Mouse (Mus musculus) neural tube, embryonic 12.5 days (tissue): Measurements from ENCODE around the gene Rps26. TPM values are rescaled to one million over a fixed set of nuclear protein-coding genes. Genes with fewer than 3 reads are reported as not detected.
A peak's percentile ranks its signal among the peaks of the same experiment; 100 is the strongest.

Source experiments
- ATAC-seq: fragments of 200-750 bp; cut with Nextera tagmentation; 2 replicates; pipeline ENCODE4 v1.8.0; 2017; ENCODE audit warnings: low read depth, mild to moderate bottlenecking, moderate TSS enrichment, moderate library complexity; ENCODE audit not compliant: low FRiP score
- H3K27ac ChIP-seq: fragments of 300-500 bp; sonication (generic); 2 replicates; pipeline ENCODE4 v1.5.1; 2016
- H3K27me3 ChIP-seq: fragments of 300-500 bp; sonication (generic); replicated peaks from 2 replicates; pipeline ENCODE4 v1.6.1; 2016; ENCODE audit warnings: mild to moderate bottlenecking
- H3K36me3 ChIP-seq: fragments of 300-500 bp; sonication (generic); 2 replicates; pipeline ENCODE4 v1.6.1; 2016; ENCODE audit warnings: mild to moderate bottlenecking
- H3K4me1 ChIP-seq: fragments of 300-500 bp; sonication (generic); 2 replicates; pipeline ENCODE4 v1.6.1; 2016
- H3K4me2 ChIP-seq: fragments of 300-500 bp; sonication (generic); replicated peaks from 2 replicates; pipeline ENCODE4 v1.6.1; 2016; ENCODE audit warnings: mild to moderate bottlenecking
- H3K4me3 ChIP-seq: fragments of 300-500 bp; sonication (generic); 2 replicates; pipeline ENCODE4 v1.5.1; 2016
- H3K9ac ChIP-seq: fragments of 300-500 bp; sonication (generic); 2 replicates; pipeline ENCODE4 v1.6.1; 2016; ENCODE audit warnings: mild to moderate bottlenecking
- H3K9me3 ChIP-seq: fragments of 300-500 bp; sonication (generic); 2 replicates; pipeline ENCODE4 v1.6.1; 2016; ENCODE audit warnings: mild to moderate bottlenecking
- WGBS: fragments of 180-500 bp; shearing (Covaris S2); methylation state at CpG from one replicate; pipeline ENCODE4 v1.1.7; 2016; 5-methylcytosine and 5-hydroxymethylcytosine counted together
- polyA plus RNA-seq: library from polyadenylated mRNA; unstranded; fragments of >200 nt; fragmentation: Nextera tagmentation; extraction: Ambion mirVana; gene quantifications from 2 replicates; pipeline ENCODE4 v1.2.1, GENCODE M21; 2016

Rps26 gene
- polyA plus RNA-seq: 471 and 498 TPM in 2 replicates

- H3K4me2 ChIP-seq: peak within 1 kb of the TSS; percentile 80
- H3K4me1 ChIP-seq: peaks cover 9% of the 10 kb centered on the region
- ATAC-seq: peak; percentile 97
- peak within 1 kb of the TSS; percentile 82 for H3K4me3 ChIP-seq
- no peaks in the 10 kb centered on the region for H3K9me3 ChIP-seq
- H3K27me3 ChIP-seq: no peaks in the 10 kb centered on the region
- H3K9ac ChIP-seq: peak within 1 kb of the TSS; percentile 88
- H3K36me3 ChIP-seq: peaks cover 26% of the 10 kb centered on the region
- WGBS: under 1% methylated on average over 40 of the region's 40 CpGs
- H3K27ac ChIP-seq: no peak within 1 kb of the TSS
These were observed at the start of gene Rps26 for GRCm38 (mm10) chr10:128626311-128627310. Gene Rps26, minus strand, starts transcription at chr10:128626747.

- Histone ChIP-seq H3K9ac (peak overlapping the region; percentile 69), H3K27me3 (no peaks in the 10 kb centered on the region), H3K4me1 (peaks cover 16% of the 10 kb centered on the region; the same call in 1 of the 2 replicates), H3K4me3 (peak overlapping the region; percentile 67), H3K36me3 (peaks cover 8% of the 10 kb centered on the region), H3K9me3 (no peaks in the 10 kb centered on the region), H3K4me2 (peak overlapping the region; percentile 94), H3K27ac (0 out of 2 replicates have a peak overlapping the region, but pooled peaks have one; percentile 42)
- 3% methylated on average over 9 of the region's 9 CpGs for WGBS
- no peak for ATAC-seq
These were observed 48.0 kb upstream of the Rps26 start for GRCm38 (mm10) chr10:128674469-128675008.

GRCm38 (mm10) chr10:128673763-128674468 lies 47.4 kb upstream of the Rps26 start, which contains the start of gene Suox:
Gene Suox, minus strand, starts transcription at chr10:128674073.
- peak within 1 kb of the TSS; percentile 94 for H3K4me2 ChIP-seq
- H3K9me3 ChIP-seq: no peaks in the 10 kb centered on the region
- peak within 1 kb of the TSS; percentile 42; the same call in 1 of the 2 replicates for H3K27ac ChIP-seq
- no peaks in the 10 kb centered on the region for H3K27me3 ChIP-seq
- under 1% methylated on average over 59 of the region's 60 CpGs for WGBS
- H3K4me3 ChIP-seq: peak within 1 kb of the TSS; percentile 67
- ATAC-seq: peak; percentile 95
- H3K4me1 ChIP-seq: peaks cover 16% of the 10 kb centered on the region; the same call in 1 of the 2 replicates
- peaks cover 7% of the 10 kb centered on the region; the same call in 1 of the 2 replicates for H3K36me3 ChIP-seq
- H3K9ac ChIP-seq: peak within 1 kb of the TSS; percentile 69

- H3K9ac ChIP-seq: no peak overlapping the region
- WGBS: 97% methylated on average over 9 of the region's 9 CpGs
- H3K4me3 ChIP-seq: no peak overlapping the region
- no peak overlapping the region for H3K4me2 ChIP-seq
- H3K27me3 ChIP-seq: no peaks in the 10 kb centered on the region
- no peaks in the 10 kb centered on the region for H3K9me3 ChIP-seq
- H3K27ac ChIP-seq: no peak overlapping the region
- ATAC-seq: no peak
- peaks cover 19% of the 10 kb centered on the region for H3K4me1 ChIP-seq
- peaks cover 7% of the 10 kb centered on the region; the same call in 1 of the 2 replicates for H3K36me3 ChIP-seq
These were observed 44.6 kb upstream of the Rps26 start for GRCm38 (mm10) chr10:128671148-128671547.

- H3K9ac ChIP-seq: peak overlapping the region; percentile 73
- peak overlapping the region; percentile 67 for H3K4me3 ChIP-seq
- H3K27me3 ChIP-seq: no peaks in the 10 kb centered on the region
- peak overlapping the region; percentile 92 for H3K4me2 ChIP-seq
- H3K27ac ChIP-seq: no peak overlapping the region
- H3K4me1 ChIP-seq: peaks cover 15% of the 10 kb centered on the region
- WGBS: under 1% methylated on average over 42 of the region's 42 CpGs
- peaks cover 7% of the 10 kb centered on the region; the same call in 1 of the 2 replicates for H3K36me3 ChIP-seq
- H3K9me3 ChIP-seq: no peaks in the 10 kb centered on the region
- ATAC-seq: peak; percentile 49; the same call in 1 of the 2 replicates
These were observed 42.5 kb upstream of the Rps26 start for GRCm38 (mm10) chr10:128668790-128669672.

GRCm38 (mm10) chr10:128665806-128666205 lies 39.3 kb upstream of the Rps26 start:
- Histone ChIP-seq H3K27me3 (no peaks in the 10 kb centered on the region), H3K9ac (no peak overlapping the region), H3K9me3 (no peaks in the 10 kb centered on the region), H3K4me1 (peaks cover 3% of the 10 kb centered on the region; the same call in 1 of the 2 replicates), H3K4me3 (no peak overlapping the region), H3K36me3 (peaks cover 3% of the 10 kb centered on the region; the same call in 1 of the 2 replicates), H3K27ac (no peak overlapping the region), H3K4me2 (no peak overlapping the region)
- no peak for ATAC-seq
- whole genome bisulfite sequencing: 92% methylated on average over 2 of the region's 2 CpGs

- no peak overlapping the region for H3K9ac ChIP-seq
- peaks cover 3% of the 10 kb centered on the region; the same call in 1 of the 2 replicates for H3K4me1 ChIP-seq
- H3K4me2 ChIP-seq: no peak overlapping the region
- no peaks in the 10 kb centered on the region for H3K27me3 ChIP-seq
- 82% methylated on average over 3 of the region's 3 CpGs for WGBS
- H3K36me3 ChIP-seq: no peaks in the 10 kb centered on the region
- ATAC-seq: no peak
- no peaks in the 10 kb centered on the region for H3K9me3 ChIP-seq
- no peak overlapping the region for H3K4me3 ChIP-seq
- no peak overlapping the region for H3K27ac ChIP-seq
These were observed 38.8 kb upstream of the Rps26 start for GRCm38 (mm10) chr10:128665307-128665706.

- H3K36me3 ChIP-seq: no peaks in the 10 kb centered on the region
- H3K9me3 ChIP-seq: no peaks in the 10 kb centered on the region
- 75% methylated on average over 3 of the region's 3 CpGs for WGBS
- ATAC-seq: no peak
- no peak overlapping the region for H3K4me3 ChIP-seq
- H3K4me1 ChIP-seq: peaks cover 3% of the 10 kb centered on the region; the same call in 1 of the 2 replicates
- H3K4me2 ChIP-seq: no peak overlapping the region
- no peak overlapping the region for H3K9ac ChIP-seq
- no peak overlapping the region for H3K27ac ChIP-seq
- no peaks in the 10 kb centered on the region for H3K27me3 ChIP-seq
These were observed 38.3 kb upstream of the Rps26 start for GRCm38 (mm10) chr10:128664808-128665207.

- Histone ChIP-seq H3K36me3 (no peaks in the 10 kb centered on the region), H3K27ac (no peak overlapping the region), H3K4me1 (peaks cover 3% of the 10 kb centered on the region; the same call in 1 of the 2 replicates), H3K27me3 (no peaks in the 10 kb centered on the region), H3K4me2 (no peak overlapping the region), H3K9me3 (no peaks in the 10 kb centered on the region), H3K9ac (no peak overlapping the region), H3K4me3 (no peak overlapping the region)
- 75% methylated on average over 5 of the region's 5 CpGs for WGBS
- ATAC-seq: no peak
These were observed 37.1 kb upstream of the Rps26 start for GRCm38 (mm10) chr10:128663441-128664220.

- no peaks in the 10 kb centered on the region for H3K36me3 ChIP-seq
These were observed 35.9 kb upstream of the Rps26 start for GRCm38 (mm10) chr10:128662465-128662864.

More at GRCm38 (mm10) chr10:128662465-128662864, 35.9 kb upstream of the Rps26 start:
- ATAC-seq: no peak
- H3K27me3 ChIP-seq: no peaks in the 10 kb centered on the region
- no peak overlapping the region for H3K9ac ChIP-seq
- no peaks in the 10 kb centered on the region for H3K9me3 ChIP-seq
- H3K4me3 ChIP-seq: no peak overlapping the region
- no peak overlapping the region for H3K27ac ChIP-seq
- H3K4me2 ChIP-seq: no peak overlapping the region
- H3K4me1 ChIP-seq: no peaks in the 10 kb centered on the region
